Mouse (Mus musculus) adrenal gland, postnatal 14 days (tissue): ENCODE results near the gene Col25a1. TPM values are rescaled to one million over a fixed set of nuclear protein-coding genes. Genes with fewer than 3 reads are reported as not detected.

Experiments
- DNase-seq: peaks from one replicate; pipeline ENCODE4 v3.0.0; 2021; ENCODE audit warnings: mixed read lengths
- total RNA-seq: library from RNA; stranded (reverse); gene quantifications from 2 replicates; pipeline ENCODE4 v1.2.3, GENCODE M21; 2021

Gene Col25a1
- total RNA-seq, 1 experiment from 2014 or later, result 4.2 TPM

GRCm38 (mm10) chr3:130576683-130577082 lies 445.4 kb downstream of the Col25a1 start:
- peak; percentile 50 for DNase-seq

DNA sequence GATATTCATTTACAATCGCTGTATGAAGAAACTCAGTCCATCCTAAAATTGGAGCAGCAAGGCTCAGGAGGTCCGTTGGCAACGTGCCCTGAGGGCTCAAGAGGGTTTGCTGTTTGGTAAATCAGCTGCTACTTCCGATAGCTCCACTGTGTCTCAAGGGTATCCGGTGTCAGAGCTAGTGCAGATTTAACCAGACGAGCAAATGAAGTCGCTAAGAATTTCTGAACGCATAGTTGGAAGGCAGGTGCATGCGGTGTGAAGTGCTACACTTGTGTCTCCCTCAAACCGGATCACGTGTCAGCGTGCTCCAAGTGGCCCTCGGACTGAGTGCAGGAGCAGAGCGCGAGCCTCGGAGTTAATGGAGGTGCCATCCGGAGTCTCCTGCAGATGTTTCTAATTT lies 448.2 kb downstream of the Col25a1 start:
- DNase-seq, result no peak

- DNase-seq, result no peak
These were observed 450.3 kb downstream of the Col25a1 start for GRCm38 (mm10) chr3:130581577-130581976.

- DNase-seq, result no peak
These were observed 451.8 kb downstream of the Col25a1 start for GRCm38 (mm10) chr3:130582903-130583664.

- DNase-seq, result no peak
These were observed 452.7 kb downstream of the Col25a1 start for GRCm38 (mm10) chr3:130584007-130584406.

- no peak for DNase-seq
These were observed 463.7 kb downstream of the Col25a1 start for GRCm38 (mm10) chr3:130595050-130595449.

DNA sequence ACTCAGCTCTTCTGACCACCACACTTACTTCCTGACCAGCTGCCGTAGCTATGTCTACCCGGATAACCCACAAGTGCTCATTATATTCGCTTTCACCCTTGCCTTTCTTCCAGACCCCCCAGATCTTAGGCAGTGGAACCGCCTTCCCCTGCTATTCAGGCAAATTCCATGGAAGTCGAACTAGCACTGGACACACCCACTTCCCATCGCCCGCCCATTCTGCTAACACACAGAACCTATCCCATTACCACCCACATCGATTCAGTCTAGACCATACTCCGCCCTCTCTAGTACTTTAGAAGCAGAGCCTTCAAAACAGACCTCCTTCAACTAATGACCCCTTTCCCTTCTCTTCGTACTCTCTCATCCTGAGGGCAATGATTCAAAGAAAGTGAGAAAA lies 470.2 kb downstream of the Col25a1 start:
- DNase-seq, result no peak

DNA sequence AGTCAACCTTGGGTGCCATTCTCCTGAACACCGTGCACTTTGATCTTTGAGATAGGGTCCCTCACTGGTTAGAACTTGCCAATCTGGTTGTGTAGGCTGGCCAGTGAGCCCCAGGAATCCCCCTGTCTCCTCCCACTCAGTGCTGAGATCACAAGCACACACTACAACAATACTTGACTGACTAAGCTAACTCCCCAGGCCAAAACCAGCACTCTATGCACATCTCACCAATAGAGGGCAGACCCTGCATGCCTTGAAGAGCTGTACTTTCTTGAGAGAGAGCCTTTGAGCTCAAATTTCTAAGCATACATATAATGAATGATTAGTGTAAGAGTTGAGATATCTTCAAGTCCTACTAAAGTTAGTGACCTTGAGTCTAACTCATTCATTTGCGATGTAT lies 476.6 kb downstream of the Col25a1 start:
- DNase-seq, result peak; percentile 53

DNA sequence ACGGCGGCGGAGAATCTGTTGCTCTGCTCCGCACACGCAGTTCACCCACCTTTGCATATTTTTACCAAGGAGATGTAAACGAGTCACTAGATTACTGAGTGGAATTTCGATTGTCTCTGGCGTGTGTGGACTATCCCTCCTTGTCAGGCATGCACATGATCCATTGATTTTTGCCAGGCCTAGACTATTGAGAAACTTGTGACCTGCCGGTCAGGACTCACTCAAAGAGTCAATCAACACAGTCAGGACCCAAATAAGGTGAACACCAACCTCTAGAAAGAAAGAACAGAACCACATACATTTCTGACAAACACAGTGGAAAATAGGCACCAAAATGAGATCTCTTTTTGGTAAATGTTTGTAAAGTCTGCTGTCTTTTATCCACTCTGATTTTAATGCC lies 483.1 kb downstream of the Col25a1 start:
- DNase-seq, result no peak

GRCm38 (mm10) chr3:130615625-130616024 lies 484.3 kb downstream of the Col25a1 start:
- DNase-seq, result no peak

GRCm38 (mm10) chr3:130617439-130617898 lies 486.2 kb downstream of the Col25a1 start, which contains the start of gene Etnppl:
Gene Etnppl, plus strand, starts transcription at chr3:130617448.
- DNase-seq, result peak; percentile 58

- no peak for DNase-seq
These were observed 489.3 kb downstream of the Col25a1 start for GRCm38 (mm10) chr3:130620517-130621146.

DNA sequence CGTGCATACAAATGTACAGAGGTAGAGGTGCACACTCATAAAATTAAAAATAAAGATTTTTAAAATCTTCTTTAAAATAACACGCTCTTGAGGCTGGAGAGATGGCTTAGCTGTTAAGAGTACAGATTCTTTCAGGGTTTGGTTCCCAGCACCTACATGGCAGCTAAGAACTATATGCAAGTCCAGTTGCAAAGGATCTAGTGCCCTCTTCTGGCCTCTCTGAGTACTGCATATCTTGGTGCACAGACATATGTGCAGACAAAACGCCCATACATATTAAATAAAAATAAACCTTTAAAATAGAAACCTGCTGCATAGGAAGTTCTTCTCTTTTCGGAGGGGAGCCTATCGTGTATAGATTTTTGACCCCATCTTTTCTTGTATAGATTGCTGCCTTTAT lies 497.1 kb downstream of the Col25a1 start:
- DNase-seq, result no peak

- DNase-seq, result peak; percentile 32
These were observed 502.6 kb downstream of the Col25a1 start for GRCm38 (mm10) chr3:130633859-130634258.

DNA sequence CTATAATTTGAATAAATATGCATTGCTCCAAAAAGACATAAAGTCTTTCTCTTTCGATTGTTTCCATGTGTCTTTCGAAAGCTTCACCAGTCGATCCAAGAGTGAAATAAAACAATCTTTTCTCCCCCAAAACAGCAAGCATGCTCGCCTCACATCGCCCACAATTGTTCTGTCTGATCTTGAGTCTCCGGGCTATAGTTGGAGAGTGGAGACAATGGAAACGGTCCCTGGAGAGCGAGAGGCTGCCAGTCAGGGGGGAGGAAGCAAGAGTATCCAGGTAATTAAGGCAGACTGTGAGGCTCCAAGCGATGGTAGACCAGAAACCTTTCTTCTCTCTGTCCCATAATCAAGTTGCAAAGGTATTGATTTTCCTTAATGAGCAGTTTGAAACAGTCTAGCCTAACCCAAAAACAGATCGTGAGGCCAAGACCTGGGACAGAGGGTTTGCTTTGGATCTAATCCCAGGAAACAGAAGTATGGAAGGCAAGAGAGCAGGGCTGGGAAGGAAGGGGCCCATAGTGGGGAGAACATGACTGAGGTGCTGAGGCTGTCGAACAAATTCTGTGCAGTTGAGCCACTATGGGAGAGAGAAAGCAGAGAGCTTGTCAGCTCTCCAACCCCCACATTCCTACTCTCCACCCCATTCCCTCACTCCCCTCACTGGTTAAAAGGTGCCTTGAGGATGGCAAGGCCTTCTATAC lies 515.0 kb downstream of the Col25a1 start:
- no peak for DNase-seq

Other genes starting within 250 kb of the Col25a1 start
- gene Casp6, start 230.1 kb upstream of the Col25a1 start, total RNA-seq, result 34.7 TPM in 2 replicates
- gene Mcub, start 161.3 kb upstream of the Col25a1 start, total RNA-seq, result 7.9 and 9.3 TPM in 2 replicates
- gene Sec24b, start 69.9 kb upstream of the Col25a1 start, total RNA-seq, result 56.0 and 66.4 TPM in 2 replicates